Mouse (Mus musculus) CD8-positive naive resting alpha-beta T cell, adult 2 months (primary cell): Measurements from ENCODE around the gene Gm11563.
"Not testable (repeated sequence)": the region's sequence is repeated elsewhere in the genome, so short reads cannot be mapped to it uniquely, and the experiment has no call there.

Source experiments
- DNase-seq, 2 experiments: peaks; one replicate each; pipeline ENCODE4 v3.0.0; 2022; ENCODE audit warnings: low read depth in 2 of 2, low spot score in 2 of 2

Gm11563 gene

GRCm38 (mm10) chr11:99658467-99659010 is at the start of gene Gm11563:
TSS of gene Gm11563 (minus strand) at chr11:99658960.
- DNase-seq = not testable (repeated sequence)

GRCm38 (mm10) chr11:99690463-99690862 is 31.7 kb upstream of the Gm11563 start, which contains the start of gene Gm14190:
TSS of gene Gm14190 (minus strand) at chr11:99690740.
- no peak for DNase-seq

GRCm38 (mm10) chr11:99685235-99685634 is 26.5 kb upstream of the Gm11563 start:
- DNase-seq = not testable (repeated sequence)

- DNase-seq = no peak
Observed at GRCm38 (mm10) chr11:99683481-99683880, 24.7 kb upstream of the Gm11563 start.

GRCm38 (mm10) chr11:99665860-99666259 is 7.1 kb upstream of the Gm11563 start, which contains the start of gene Krtap4-6:
TSS of gene Krtap4-6 (minus strand) at chr11:99665960.
- DNase-seq = no peak

- no peak for DNase-seq
Observed at GRCm38 (mm10) chr11:99662802-99663201, 4.0 kb upstream of the Gm11563 start.

- DNase-seq = no peak
Observed at GRCm38 (mm10) chr11:99659256-99659655, 496 bp upstream of the Gm11563 start.

- DNase-seq = no peak
Observed at GRCm38 (mm10) chr11:99657051-99657450, 1.7 kb downstream of the Gm11563 start.

- no peak for DNase-seq
Observed at GRCm38 (mm10) chr11:99650136-99650535, 8.6 kb downstream of the Gm11563 start, which contains the start of gene Gm11555. TSS of gene Gm11555 (minus strand) at chr11:99650236.

GRCm38 (mm10) chr11:99646444-99646843 is 12.3 kb downstream of the Gm11563 start:
- no peak for DNase-seq

GRCm38 (mm10) chr11:99644351-99644750 is 14.4 kb downstream of the Gm11563 start:
- DNase-seq = no peak

- not testable (repeated sequence) for DNase-seq
Observed at GRCm38 (mm10) chr11:99643635-99644139, 15.1 kb downstream of the Gm11563 start, which contains the start of gene Krtap4-7. TSS of gene Krtap4-7 (minus strand) at chr11:99644089.

GRCm38 (mm10) chr11:99640926-99641325 is 17.8 kb downstream of the Gm11563 start:
- no peak for DNase-seq

GRCm38 (mm10) chr11:99637086-99637485 is 21.7 kb downstream of the Gm11563 start:
- DNase-seq = no peak

- DNase-seq = no peak
Observed at GRCm38 (mm10) chr11:99634653-99635134, 24.1 kb downstream of the Gm11563 start, which contains the start of gene Krtap4-2. TSS of gene Krtap4-2 (minus strand) at chr11:99635084.

- DNase-seq = no peak
Observed at GRCm38 (mm10) chr11:99633293-99633692, 25.5 kb downstream of the Gm11563 start.

- DNase-seq = no peak
Observed at GRCm38 (mm10) chr11:99630890-99631289, 27.9 kb downstream of the Gm11563 start.

- no peak for DNase-seq
Observed at GRCm38 (mm10) chr11:99628138-99628537, 30.6 kb downstream of the Gm11563 start, which contains the start of gene Krtap4-1. TSS of gene Krtap4-1 (minus strand) at chr11:99628238.

GRCm38 (mm10) chr11:99620335-99620734 is 38.4 kb downstream of the Gm11563 start, which contains the start of gene Gm11562:
TSS of gene Gm11562 (minus strand) at chr11:99620435.
- no peak for DNase-seq

GRCm38 (mm10) chr11:99614796-99615363 is 43.9 kb downstream of the Gm11563 start, which contains the start of gene Krtap2-4:
TSS of gene Krtap2-4 (minus strand) at chr11:99614846.
- no peak for DNase-seq

GRCm38 (mm10) chr11:99610089-99610488 is 48.7 kb downstream of the Gm11563 start, which contains the start of gene Gm11937:
TSS of gene Gm11937 (minus strand) at chr11:99610189.
- DNase-seq = not testable (repeated sequence)

GRCm38 (mm10) chr11:99609126-99609525 is 49.6 kb downstream of the Gm11563 start:
- DNase-seq = no peak
